Mouse (Mus musculus): Measurements from ENCODE around the gene Rab11fip2.

Rab11fip2 gene

DNA sequence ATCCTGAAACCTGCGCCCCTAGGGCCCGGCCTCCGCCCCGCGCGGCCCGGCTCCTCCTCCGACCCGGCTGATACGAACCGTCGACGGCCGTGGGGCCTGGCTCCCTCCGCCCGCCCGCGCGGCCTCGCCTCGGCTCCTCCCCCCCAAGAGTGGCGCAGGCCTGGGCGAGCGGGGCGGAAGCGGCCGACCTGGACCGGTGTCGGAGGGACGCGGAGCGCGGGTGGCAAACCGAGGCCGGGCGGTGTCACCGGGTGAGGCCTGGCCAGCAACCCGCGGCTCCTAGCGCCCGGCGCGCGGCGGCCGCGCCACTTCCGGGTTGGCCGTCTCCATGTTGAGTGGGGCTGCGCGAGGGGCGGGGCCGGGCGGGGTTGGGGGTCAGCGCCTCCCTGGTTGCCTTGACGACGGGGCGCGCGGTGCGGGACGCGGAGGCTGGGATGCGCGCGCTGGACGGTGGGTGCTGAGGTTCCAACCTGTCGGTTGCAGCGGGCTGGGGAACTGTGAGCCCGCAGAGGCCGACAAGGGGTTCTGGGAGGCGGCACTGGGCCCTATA lies at the start of gene Rab11fip2:
Gene Rab11fip2 (minus strand): TSS at position 333 of the 550 bp plus-strand sequence.
- DNase-seq (ENCODE audit: extremely low spot score, low read depth, low spot score) = no peak

DNA sequence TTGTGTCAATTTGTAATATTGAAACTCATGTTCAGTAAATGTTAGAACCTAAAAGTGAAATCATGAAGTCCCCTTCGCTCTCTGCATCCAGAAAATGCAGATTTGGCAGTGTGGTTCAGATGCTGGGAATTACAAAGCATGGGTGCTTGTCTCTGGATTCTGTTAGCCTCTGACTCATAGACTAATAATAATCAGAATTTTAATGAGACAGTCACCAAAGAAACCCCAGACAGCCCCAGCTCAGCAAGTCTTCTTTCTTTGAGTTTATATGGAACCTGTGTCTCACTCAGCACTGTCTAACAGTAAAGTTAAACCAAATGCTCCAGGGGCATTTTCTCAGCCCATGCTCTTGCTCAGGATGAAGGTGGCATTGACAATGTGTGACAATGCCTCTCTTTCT lies 38.1 kb upstream of the Rab11fip2 start:
- no peak for DNase-seq (ENCODE audit: extremely low spot score, low read depth, low spot score)

DNA sequence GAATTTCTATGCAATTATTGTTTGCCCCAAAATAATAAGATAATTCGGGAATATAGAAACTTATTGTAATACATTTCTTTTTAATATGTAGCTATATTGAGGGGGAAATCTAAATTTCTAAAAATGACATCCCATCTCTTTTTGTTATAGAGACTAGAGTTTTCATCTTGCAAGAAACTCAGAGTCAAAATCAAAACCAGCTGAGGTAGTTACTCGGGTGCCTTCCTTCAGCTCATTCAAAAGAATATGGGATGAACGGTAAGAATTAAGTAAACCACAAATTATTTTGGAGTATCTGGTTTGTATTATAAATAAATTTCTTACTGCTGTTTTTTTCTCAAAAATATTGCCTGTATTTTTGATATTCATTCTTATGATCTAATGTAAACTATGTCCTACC lies 11.5 kb upstream of the Rab11fip2 start:
- DNase-seq (ENCODE audit: extremely low spot score, low read depth, low spot score) = no peak

DNA sequence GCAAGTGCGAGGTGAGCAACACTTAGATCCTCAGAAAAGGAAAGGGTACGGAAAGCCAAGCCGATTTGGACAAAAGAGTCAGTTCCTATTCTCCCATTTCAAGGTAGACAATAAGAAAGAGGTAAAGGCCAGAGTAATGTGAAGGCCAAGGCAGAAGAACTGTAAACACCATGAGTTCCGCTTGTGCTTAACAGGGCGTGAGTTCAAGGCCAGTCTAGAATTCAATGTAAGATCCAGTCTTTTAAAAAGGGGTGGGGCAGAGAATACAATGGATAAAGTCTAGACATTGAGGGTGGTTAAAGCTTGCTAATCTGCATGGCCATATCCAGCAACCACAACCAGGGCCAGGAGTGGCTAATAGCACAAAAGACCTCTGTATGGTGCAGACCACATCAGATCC lies 6.3 kb upstream of the Rab11fip2 start:
- DNase-seq (ENCODE audit: extremely low spot score, low read depth, low spot score) = no peak

DNA sequence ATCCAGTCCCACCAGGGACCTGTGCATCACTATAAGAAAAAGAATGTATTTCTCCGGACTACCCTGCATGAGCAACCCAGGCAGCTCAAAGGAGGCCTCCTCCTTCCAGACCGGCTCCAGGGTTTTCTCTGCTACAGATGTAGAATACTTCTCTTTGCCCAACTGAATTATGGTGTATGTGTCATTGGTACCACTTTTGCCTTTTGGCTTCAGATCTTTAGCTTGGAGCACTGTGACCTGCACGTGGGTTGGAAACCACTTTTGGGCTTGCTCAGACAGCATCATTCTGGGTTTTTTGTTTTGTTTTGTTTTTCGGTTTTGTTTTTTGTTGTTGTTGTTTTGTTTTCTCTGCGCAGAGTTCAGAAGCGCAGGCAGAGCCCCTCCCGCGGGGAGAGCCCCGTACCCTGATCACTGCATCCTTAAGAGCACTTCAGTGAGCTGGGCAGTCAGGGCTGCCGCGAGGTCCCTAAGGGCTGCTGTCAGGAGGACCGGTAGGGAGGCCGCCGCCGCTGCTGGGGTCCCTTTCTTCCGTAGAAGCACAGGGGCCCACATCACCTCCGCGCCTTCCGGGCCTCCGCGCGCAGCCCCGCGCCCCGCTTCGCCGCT lies 635 bp downstream of the Rab11fip2 start:
- no peak for DNase-seq (ENCODE audit: extremely low spot score, low read depth, low spot score)

DNA sequence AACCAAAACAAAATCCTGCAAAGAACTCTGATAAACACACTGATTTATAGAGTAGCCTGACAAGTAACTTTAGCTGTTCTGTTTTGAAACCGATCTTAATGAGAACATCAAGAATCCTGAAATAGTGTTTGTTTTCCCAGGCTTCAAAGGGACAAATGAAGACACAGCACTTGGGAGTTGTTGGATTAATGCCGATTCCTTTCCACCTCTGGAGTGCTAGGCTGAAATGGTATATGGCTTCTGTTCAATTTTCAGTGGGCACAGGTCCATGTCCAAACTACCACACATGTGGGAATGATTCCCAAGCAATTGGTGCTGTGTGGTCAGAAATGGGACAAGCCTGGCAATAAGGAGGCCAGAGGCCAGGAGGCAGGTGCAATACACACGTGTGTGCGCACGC lies 3.7 kb downstream of the Rab11fip2 start:
- DNase-seq (ENCODE audit: extremely low spot score, low read depth, low spot score) = no peak

DNA sequence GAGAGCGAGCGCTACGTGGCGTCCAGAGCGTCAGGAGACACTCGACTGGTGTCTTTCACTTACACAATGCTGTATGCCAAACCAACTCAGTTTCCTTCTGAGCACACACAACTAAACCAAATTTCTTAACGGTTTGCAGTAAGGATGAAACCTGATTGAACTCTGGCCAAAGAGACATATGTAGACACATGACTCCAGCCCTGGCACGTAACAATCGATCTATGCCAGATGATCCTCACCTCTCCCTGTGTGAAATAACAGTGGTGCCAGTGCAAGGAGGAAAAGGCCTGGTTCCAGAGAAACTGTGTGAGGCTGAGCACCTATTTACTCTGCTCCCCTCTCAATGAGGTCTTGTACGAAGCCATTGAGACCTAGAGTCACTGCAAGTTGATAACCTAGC lies 11.4 kb downstream of the Rab11fip2 start:
- no peak for DNase-seq (ENCODE audit: extremely low spot score, low read depth, low spot score)

DNA sequence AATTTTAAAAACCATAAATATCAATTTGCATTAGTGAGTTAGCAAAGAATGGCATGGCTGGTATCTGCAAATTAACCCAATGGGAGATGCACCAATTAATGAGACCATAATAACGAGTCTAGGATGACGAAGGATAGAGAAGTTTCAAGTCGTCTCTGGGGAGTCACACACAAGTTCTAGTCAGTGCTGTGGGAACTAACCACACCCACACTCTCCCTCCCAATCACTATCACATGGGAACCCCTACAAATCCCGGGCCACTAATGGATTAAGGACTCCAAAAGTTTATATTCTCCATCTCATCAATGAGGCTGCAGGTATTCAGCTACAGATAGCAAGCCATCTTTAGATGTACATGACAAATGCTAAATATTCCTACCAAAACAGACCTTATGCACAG lies 14.8 kb downstream of the Rab11fip2 start:
- DNase-seq (ENCODE audit: extremely low spot score, low read depth, low spot score) = no peak

DNA sequence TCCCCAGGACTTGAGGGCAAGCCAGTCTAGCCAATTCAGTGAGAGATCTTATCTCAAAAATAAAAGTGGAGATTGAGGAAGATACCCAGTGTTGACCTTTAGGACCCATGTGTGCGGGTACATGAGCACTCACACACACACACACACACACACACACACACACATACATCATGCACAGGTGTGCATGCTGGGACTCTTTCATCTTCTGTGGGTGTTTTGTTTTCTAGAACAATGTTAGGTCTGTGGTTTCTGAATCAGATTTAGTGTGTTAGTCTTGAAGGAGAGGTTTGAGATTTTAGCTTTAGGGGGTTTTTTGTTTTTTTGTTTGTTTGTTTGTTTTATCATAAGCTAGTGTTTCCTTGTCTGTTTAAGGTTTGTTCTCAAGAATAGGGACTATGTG lies 17.3 kb downstream of the Rab11fip2 start:
- DNase-seq (ENCODE audit: extremely low spot score, low read depth, low spot score) = no peak

DNA sequence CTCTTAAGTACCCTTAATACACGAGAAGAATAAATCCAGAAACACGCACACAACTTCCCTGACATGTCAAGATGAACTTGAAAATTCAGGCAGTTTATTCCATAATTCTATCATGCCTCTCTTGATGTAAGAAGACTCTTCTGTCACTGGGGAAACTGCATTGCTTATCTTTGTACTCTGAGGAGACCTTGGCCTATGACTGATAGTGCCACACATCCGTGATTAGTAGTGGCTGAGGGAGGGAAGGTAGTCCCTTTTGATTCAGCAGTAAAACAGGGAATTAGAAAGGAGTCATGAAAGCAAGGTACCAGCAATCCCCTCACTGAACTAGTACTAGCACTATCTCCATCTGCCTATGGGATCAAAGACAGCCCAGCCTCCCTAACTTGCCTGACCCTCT lies 22.6 kb downstream of the Rab11fip2 start:
- no peak for DNase-seq (ENCODE audit: extremely low spot score, low read depth, low spot score)

DNA sequence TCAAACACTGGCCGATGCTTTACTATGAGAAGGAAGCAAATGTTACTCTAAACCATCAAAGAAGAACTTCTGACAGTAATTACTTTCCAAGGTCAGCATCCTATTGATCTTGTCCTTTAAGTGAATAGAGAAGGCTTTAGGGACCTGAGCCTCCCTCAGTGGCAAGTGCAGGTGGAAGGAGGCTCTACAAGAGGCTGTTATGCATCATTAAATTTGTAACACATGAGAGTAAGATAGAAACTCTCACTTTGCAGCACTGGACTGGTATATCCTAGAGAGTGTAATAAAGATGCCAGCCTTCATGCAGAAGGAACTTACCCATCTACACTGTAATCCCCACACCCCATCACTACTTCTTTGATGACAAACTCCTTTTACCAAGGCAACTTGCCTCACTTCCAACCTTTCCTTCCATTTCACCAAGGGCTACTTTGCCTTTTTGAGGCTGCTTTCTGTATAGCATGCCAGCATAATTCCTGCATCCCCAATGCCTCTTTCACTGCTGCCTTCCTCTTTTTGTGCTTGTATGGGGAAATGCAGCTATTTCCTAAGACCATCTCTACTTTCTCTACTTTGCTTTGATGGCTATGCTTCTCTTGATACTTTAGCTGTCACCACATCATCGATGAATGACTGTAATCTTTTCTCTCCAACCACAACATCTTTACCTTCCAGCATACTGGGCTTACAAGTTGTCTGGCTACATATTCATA lies 25.4 kb downstream of the Rab11fip2 start:
- no peak for DNase-seq (ENCODE audit: extremely low spot score, low read depth, low spot score)

DNA sequence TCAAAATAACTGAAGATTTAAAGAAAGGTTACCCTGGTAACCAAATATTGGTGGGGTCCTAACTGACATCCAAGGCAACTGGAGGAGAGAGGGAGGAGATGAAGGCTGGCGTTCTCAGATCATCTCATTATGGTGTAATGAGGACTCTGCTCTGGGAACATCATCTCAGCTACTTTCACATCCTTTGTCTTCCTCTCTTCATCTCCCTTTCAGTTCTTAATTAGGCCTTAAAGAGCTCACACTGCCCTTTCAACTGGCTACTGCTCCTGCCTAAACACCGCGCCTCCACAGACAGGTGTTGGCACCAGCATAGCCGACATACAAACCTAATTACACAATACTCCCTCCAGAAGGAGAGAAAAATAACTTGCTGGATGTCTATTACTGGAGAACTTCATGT lies 31.9 kb downstream of the Rab11fip2 start:
- no peak for DNase-seq (ENCODE audit: extremely low spot score, low read depth, low spot score)

DNA sequence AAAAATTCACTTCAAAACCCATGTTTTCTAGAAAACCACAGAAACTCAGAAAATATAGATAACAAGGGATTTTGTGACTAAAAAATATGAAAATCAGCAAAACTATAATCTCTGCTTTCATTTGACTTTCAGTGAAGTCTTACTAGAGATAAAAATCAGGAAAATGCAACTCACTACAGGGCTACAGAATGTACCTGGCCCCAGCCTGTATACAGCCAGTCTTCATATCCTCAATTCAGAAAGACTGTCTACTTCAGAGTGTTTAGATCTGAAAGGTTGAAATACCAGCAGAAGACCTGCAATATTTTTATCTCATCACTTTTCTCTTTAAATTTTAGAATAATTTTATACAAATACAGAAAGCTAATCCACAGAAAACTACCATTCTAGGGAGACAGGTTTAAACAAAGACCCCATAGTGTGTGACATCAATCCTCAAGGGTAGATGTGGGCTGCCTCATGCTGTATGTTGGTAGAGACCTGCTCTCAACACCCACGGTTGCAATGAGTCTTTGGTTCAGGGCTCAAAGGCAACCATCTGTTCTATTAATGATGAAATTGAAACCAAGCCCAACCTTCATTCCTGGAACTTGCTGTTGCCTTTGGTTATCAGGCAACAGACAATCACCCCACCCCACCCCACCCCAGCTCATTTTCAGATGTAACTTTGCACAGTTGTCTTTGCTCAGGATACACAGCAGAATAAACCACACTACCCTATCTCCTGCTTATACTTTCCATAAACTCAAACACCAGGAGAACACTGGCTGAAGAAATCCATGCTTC lies 38.0 kb downstream of the Rab11fip2 start:
- DNase-seq (ENCODE audit: extremely low spot score, low read depth, low spot score) = no peak

DNA sequence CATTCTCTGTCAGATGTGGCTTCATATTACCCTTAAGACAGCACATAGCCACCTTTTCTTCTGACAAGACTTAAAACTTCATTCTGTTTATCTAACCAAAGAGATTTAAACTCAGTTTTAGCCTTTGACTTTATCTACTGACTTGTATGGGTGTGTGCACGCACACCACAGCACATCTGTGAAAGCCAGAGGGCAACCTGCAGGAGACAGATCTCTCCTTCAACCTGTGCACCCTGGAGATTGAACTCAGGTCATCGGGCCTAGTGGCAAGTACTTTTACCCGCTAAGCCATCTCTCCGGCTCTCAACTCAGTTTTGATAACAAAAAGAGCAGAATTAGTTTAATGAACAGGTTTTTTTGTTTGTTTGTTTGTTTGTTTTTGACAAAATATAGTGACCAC lies 43.5 kb downstream of the Rab11fip2 start:
- no peak for DNase-seq (ENCODE audit: extremely low spot score, low read depth, low spot score)

DNA sequence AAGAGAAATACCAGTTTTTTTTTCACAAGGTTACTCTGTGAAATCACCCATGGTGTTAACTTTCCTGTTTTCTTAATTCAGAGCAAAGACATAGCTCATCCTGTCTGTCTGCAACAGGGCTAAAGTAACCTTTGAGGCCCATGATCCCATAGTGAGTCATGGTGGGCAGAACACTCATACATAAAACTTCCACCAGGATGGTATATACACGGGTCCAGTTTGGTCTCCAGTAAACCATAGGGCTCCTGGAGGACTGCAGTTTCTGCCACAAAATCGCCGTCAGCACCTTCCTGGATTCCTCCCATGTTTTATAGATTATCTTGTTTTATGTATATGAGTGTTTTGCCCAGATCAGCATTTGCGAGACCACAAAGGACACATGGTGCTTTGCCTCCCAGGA lies 45.2 kb downstream of the Rab11fip2 start:
- no peak for DNase-seq (ENCODE audit: extremely low spot score, low read depth, low spot score)

DNA sequence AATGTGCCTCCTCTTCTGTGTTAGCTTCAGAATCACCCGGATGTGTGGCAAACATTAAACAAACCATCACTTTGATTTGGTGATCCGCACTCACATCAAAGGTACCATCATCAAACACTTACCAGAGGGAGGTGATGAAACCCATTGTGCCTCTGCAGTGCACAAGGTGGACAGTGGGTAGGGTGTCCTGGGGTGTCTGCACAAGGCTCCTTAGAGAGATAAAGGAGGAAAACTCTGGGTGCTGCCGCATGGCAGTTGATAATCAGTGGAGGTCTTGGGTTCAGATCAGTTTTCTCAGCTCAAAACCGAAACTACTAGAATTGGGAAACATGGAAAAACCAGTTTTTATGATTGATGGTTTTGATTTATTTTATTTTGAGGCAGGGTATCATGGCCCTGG lies 54.1 kb downstream of the Rab11fip2 start:
- no peak for DNase-seq (ENCODE audit: extremely low spot score, low read depth, low spot score)

DNA sequence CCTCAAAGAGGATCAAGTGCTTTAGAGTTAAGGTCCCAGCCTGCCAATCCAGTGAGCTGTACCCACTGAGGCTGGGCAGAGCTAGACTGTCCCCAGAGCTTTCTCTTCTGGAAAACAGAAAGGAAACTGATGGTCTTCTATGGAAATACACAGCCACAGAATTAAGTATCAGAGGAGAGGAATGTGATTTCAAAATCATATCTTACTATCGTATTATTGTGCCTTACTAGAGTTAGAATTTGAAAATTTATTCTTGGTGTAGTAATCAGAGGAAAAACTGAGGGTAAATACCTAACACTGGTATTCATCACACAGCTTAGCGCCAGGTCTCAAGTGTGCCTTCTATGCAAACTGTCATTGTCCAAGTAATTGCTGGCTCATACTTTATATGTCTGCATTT lies 54.6 kb downstream of the Rab11fip2 start:
- DNase-seq (ENCODE audit: extremely low spot score, low read depth, low spot score) = no peak

DNA sequence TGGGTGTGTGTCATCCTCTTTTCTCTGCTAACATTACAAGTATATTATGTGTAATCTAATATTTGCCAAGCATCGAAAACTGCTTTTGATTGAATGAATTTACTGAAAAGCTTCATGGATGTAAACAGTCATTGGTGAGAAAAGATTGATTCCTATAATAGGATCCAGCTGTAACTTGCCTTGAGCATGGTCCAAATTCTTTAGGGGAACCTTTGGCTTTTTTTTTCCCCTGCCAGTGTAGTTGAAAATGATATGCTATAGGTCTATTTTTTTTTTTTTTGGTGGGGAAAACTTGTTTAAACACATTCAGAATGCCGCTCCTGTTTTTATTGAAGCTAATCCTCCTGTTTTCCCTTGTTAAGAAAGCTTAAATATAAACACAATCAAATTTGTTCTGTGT lies 55.6 kb downstream of the Rab11fip2 start:
- DNase-seq (ENCODE audit: extremely low spot score, low read depth, low spot score) = no peak

DNA sequence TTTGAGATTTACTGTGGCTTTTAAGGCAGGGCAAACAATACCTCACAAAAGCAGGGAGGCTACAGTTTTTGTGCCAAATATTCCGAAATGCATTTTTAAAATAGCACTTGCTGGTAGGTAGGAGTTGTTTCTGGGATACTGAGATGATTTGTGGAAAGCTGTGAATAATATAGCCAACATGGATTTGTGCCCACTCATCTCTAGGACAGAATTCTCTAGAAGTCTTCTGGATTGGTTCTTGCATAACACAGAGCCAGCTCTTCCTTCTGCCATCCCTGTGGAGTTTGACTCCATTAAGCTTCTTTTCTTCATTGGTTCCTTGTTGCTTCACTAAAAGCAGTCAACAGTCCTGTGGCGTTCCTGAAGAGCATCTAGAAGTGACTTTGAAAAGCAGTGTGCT lies 58.2 kb downstream of the Rab11fip2 start:
- no peak for DNase-seq (ENCODE audit: extremely low spot score, low read depth, low spot score)

DNA sequence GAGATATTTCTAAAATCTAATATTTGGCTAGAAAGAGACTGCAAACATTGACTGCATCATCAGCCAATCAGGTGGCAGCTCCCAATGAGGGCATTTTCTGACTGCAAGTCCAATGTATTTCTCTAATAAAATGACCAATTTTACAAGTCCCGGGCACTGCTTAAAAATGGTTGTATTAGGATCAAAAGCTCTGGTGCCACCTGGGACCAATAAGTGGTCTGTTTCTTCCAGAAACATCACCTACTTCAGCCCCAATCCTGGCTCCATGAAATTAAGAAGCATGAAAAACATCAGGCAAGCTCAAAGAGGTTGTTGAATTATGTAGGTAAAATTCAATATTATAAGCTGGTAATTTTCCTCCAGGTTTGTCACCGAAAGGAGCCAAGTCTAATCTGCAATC lies 66.2 kb downstream of the Rab11fip2 start:
- no peak for DNase-seq (ENCODE audit: extremely low spot score, low read depth, low spot score)

DNA sequence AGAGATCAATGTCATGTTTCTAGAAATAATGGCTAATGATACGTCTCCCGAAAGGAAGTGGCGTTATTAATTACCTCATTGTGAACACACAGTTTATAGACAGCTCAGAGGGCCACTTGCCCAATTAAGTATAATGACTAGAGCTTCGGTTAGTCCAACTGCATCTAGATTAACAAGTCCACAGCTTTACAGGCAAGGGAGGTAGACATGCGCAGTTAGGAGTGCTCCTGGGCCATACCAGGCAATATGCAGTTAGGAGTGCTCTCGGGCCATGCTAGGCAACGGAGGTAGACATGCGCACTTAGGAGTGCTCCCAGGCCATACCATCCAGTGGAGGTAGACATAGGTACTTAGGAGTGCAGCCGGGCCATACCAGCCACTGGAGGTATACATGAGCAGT lies 76.8 kb downstream of the Rab11fip2 start:
- DNase-seq (ENCODE audit: extremely low spot score, low read depth, low spot score) = peak; percentile 18

DNA sequence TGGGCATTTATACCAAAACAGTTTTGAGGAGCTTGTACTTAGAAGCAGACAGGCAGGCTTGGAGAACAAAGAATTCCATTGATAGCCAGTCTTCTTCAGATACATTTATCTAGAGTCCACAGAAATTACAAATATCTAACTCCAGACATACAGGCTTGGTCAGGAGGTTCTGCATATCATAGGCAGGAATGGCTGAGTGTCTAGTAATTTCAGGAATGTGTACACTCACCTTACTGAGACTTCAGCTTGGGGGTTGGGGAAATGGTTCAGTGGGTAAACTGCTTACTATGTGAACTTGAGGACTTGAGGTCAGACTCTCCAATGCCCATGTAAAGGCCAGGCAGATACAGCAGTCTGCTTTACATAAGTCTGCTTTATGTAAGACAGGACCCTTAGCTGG lies 81.0 kb downstream of the Rab11fip2 start:
- no peak for DNase-seq (ENCODE audit: extremely low spot score, low read depth, low spot score)
